Mouse (Mus musculus) neural tube, embryonic 13.5 days (tissue): ENCODE data around the gene Cebpa. TPM values are rescaled to one million over a fixed set of nuclear protein-coding genes. Genes with fewer than 3 reads are reported as not detected.

Source experiments
- ATAC-seq: fragments of 200-750 bp; cut with Nextera tagmentation; 2 replicates; pipeline ENCODE4 v1.8.0; 2017; ENCODE audit warnings: low read depth, mild to moderate bottlenecking, moderate TSS enrichment, moderate library complexity
- H3K27ac ChIP-seq: fragments of 300-500 bp; sonication (generic); replicated peaks from 2 replicates; pipeline ENCODE4 v1.5.1; 2015; ENCODE audit warnings: moderate library complexity, mild to moderate bottlenecking, inconsistent platforms
- H3K27me3 ChIP-seq: fragments of 300-500 bp; sonication (generic); 2 replicates; pipeline ENCODE4 v1.6.1; 2015; ENCODE audit warnings: mild to moderate bottlenecking, inconsistent platforms
- H3K36me3 ChIP-seq: fragments of 300-500 bp; sonication (generic); 2 replicates; pipeline ENCODE4 v1.6.1; 2015; ENCODE audit warnings: mild to moderate bottlenecking, inconsistent platforms
- H3K4me1 ChIP-seq: fragments of 300-500 bp; sonication (generic); replicated peaks from 2 replicates; pipeline ENCODE4 v1.6.1; 2015; ENCODE audit warnings: inconsistent platforms
- H3K4me2 ChIP-seq: fragments of 300-500 bp; sonication (generic); 2 replicates; pipeline ENCODE4 v1.6.1; 2015; ENCODE audit warnings: inconsistent platforms, mild to moderate bottlenecking, moderate library complexity
- H3K4me3 ChIP-seq: fragments of 300-500 bp; sonication (generic); 2 replicates; pipeline ENCODE4 v1.5.1; 2015; ENCODE audit warnings: mild to moderate bottlenecking, inconsistent platforms
- H3K9ac ChIP-seq: fragments of 300-500 bp; sonication (generic); 2 replicates; pipeline ENCODE4 v1.6.1; 2015; ENCODE audit warnings: moderate library complexity, mild to moderate bottlenecking, inconsistent platforms
- H3K9me3 ChIP-seq: fragments of 300-500 bp; sonication (generic); 2 replicates; pipeline ENCODE4 v1.6.1; 2016; ENCODE audit warnings: inconsistent platforms
- WGBS: fragments of 180-500 bp; shearing (Covaris S2); methylation state at CpG from one replicate; pipeline ENCODE4 v1.1.7; 2015; 5-methylcytosine and 5-hydroxymethylcytosine counted together
- polyA plus RNA-seq: library from polyadenylated mRNA; unstranded; fragments of >200 nt; fragmentation: Nextera tagmentation; extraction: Ambion mirVana; gene quantifications from 2 replicates; pipeline ENCODE4 v1.2.1, GENCODE M21; 2015

The Cebpa gene
- polyA plus RNA-seq, 1 experiment from 2014 or later, result 1.1 TPM

GRCm38 (mm10) chr7:35134621-35135020, 15.5 kb downstream of the Cebpa start:
- Histone ChIP-seq H3K27ac (no peak overlapping the region), H3K4me2 (no peak overlapping the region), H3K4me1 (0 out of 2 replicates have a peak, but pooled peaks cover 5% of the 10 kb centered on the region), H3K36me3 (no peaks in the 10 kb centered on the region), H3K27me3 (peaks cover 2% of the 10 kb centered on the region; the same call in 1 of the 2 replicates), H3K9ac (no peak overlapping the region), H3K9me3 (no peaks in the 10 kb centered on the region), H3K4me3 (no peak overlapping the region)
- WGBS, result 36% methylated on average over 5 of the region's 5 CpGs
- no peak for ATAC-seq

- ATAC-seq, result no peak
- no peak overlapping the region for H3K4me2 ChIP-seq
- H3K27me3 ChIP-seq, result 0 out of 2 replicates have a peak, but pooled peaks cover 2% of the 10 kb centered on the region
- 93% methylated on average over 1 of the region's 1 CpGs for whole genome bisulfite sequencing
- H3K4me3 ChIP-seq, result no peak overlapping the region
- H3K9me3 ChIP-seq, result no peaks in the 10 kb centered on the region
- no peak overlapping the region for H3K27ac ChIP-seq
- no peak overlapping the region for H3K9ac ChIP-seq
- H3K4me1 ChIP-seq, result peaks cover 12% of the 10 kb centered on the region; the same call in 1 of the 2 replicates
- H3K36me3 ChIP-seq, result no peaks in the 10 kb centered on the region
Measured at GRCm38 (mm10) chr7:35137524-35137923, 18.4 kb downstream of the Cebpa start.

- Histone ChIP-seq H3K4me1 (peaks cover 12% of the 10 kb centered on the region; the same call in 1 of the 2 replicates), H3K4me3 (no peak overlapping the region), H3K27ac (no peak overlapping the region), H3K27me3 (0 out of 2 replicates have a peak, but pooled peaks cover 2% of the 10 kb centered on the region), H3K36me3 (no peaks in the 10 kb centered on the region), H3K9ac (no peak overlapping the region), H3K9me3 (no peaks in the 10 kb centered on the region), H3K4me2 (no peak overlapping the region)
- no peak for ATAC-seq
- WGBS, result 62% methylated on average over 4 of the region's 4 CpGs
Measured at GRCm38 (mm10) chr7:35138481-35138880, 19.4 kb downstream of the Cebpa start.

- H3K36me3 ChIP-seq, result no peaks in the 10 kb centered on the region
- H3K9ac ChIP-seq, result no peak overlapping the region
- peaks cover 8% of the 10 kb centered on the region for H3K4me1 ChIP-seq
- H3K27me3 ChIP-seq, result 0 out of 2 replicates have a peak, but pooled peaks cover 2% of the 10 kb centered on the region
- H3K27ac ChIP-seq, result no peak overlapping the region
- no peak overlapping the region for H3K4me3 ChIP-seq
- H3K9me3 ChIP-seq, result no peaks in the 10 kb centered on the region
- no peak overlapping the region for H3K4me2 ChIP-seq
- 82% methylated on average over 5 of the region's 5 CpGs for WGBS
- ATAC-seq, result no peak
Measured at GRCm38 (mm10) chr7:35139880-35140279, 20.8 kb downstream of the Cebpa start.

GRCm38 (mm10) chr7:35141519-35141918, 22.4 kb downstream of the Cebpa start:
- no peak for ATAC-seq
- WGBS, result 66% methylated on average over 5 of the region's 5 CpGs
- peaks cover 17% of the 10 kb centered on the region for H3K4me1 ChIP-seq

GRCm38 (mm10) chr7:35142522-35142921, 23.4 kb downstream of the Cebpa start:
- Histone ChIP-seq H3K27me3 (no peaks in the 10 kb centered on the region), H3K4me2 (no peak overlapping the region), H3K27ac (no peak overlapping the region), H3K4me3 (no peak overlapping the region), H3K9me3 (no peaks in the 10 kb centered on the region), H3K9ac (no peak overlapping the region), H3K4me1 (peaks cover 17% of the 10 kb centered on the region), H3K36me3 (no peaks in the 10 kb centered on the region)
- 76% methylated on average over 8 of the region's 8 CpGs for WGBS
- ATAC-seq, result no peak

More at GRCm38 (mm10) chr7:35141519-35141918, 22.4 kb downstream of the Cebpa start:
- H3K4me3 ChIP-seq, result no peak overlapping the region
- no peak overlapping the region for H3K9ac ChIP-seq
- no peaks in the 10 kb centered on the region for H3K9me3 ChIP-seq
- H3K27me3 ChIP-seq, result no peaks in the 10 kb centered on the region
- no peak overlapping the region for H3K4me2 ChIP-seq
- H3K27ac ChIP-seq, result no peak overlapping the region
- no peaks in the 10 kb centered on the region for H3K36me3 ChIP-seq

GRCm38 (mm10) chr7:35143864-35144618, 24.9 kb downstream of the Cebpa start:
- no peaks in the 10 kb centered on the region for H3K27me3 ChIP-seq
- H3K4me2 ChIP-seq, result no peak overlapping the region
- H3K9ac ChIP-seq, result no peak overlapping the region
- H3K9me3 ChIP-seq, result no peaks in the 10 kb centered on the region
- H3K36me3 ChIP-seq, result no peaks in the 10 kb centered on the region
- H3K4me3 ChIP-seq, result no peak overlapping the region
- H3K27ac ChIP-seq, result no peak overlapping the region
- no peak for ATAC-seq
- peaks cover 17% of the 10 kb centered on the region for H3K4me1 ChIP-seq
- 61% methylated on average over 6 of the region's 6 CpGs for WGBS

- WGBS, result 80% methylated on average over 9 of the region's 9 CpGs
- H3K4me1 ChIP-seq, result peaks cover 17% of the 10 kb centered on the region
- no peaks in the 10 kb centered on the region for H3K36me3 ChIP-seq
- no peaks in the 10 kb centered on the region for H3K27me3 ChIP-seq
- H3K4me2 ChIP-seq, result no peak overlapping the region
- no peaks in the 10 kb centered on the region for H3K9me3 ChIP-seq
- H3K4me3 ChIP-seq, result no peak overlapping the region
- no peak for ATAC-seq
- H3K9ac ChIP-seq, result no peak overlapping the region
- 0 out of 2 replicates have a peak overlapping the region, but pooled peaks have one; percentile 13 for H3K27ac ChIP-seq
Measured at GRCm38 (mm10) chr7:35145068-35145467, 26.0 kb downstream of the Cebpa start.

GRCm38 (mm10) chr7:35146269-35146668, 27.2 kb downstream of the Cebpa start:
- no peak overlapping the region for H3K4me3 ChIP-seq
- no peak overlapping the region for H3K9ac ChIP-seq
- peaks cover 16% of the 10 kb centered on the region for H3K4me1 ChIP-seq
- WGBS, result 91% methylated on average over 10 of the region's 10 CpGs
- no peak overlapping the region for H3K4me2 ChIP-seq
- ATAC-seq, result no peak
- no peak overlapping the region for H3K27ac ChIP-seq
- no peaks in the 10 kb centered on the region for H3K9me3 ChIP-seq
- H3K27me3 ChIP-seq, result no peaks in the 10 kb centered on the region
- no peaks in the 10 kb centered on the region for H3K36me3 ChIP-seq

GRCm38 (mm10) chr7:35149616-35150433, 30.7 kb downstream of the Cebpa start:
- Histone ChIP-seq H3K9me3 (no peaks in the 10 kb centered on the region), H3K4me1 (peaks cover 10% of the 10 kb centered on the region), H3K27ac (no peak overlapping the region), H3K9ac (no peak overlapping the region), H3K4me3 (no peak overlapping the region), H3K36me3 (no peaks in the 10 kb centered on the region), H3K4me2 (no peak overlapping the region), H3K27me3 (no peaks in the 10 kb centered on the region)
- 78% methylated on average over 15 of the region's 15 CpGs for WGBS
- ATAC-seq, result no peak

GRCm38 (mm10) chr7:35150860-35151259, 31.8 kb downstream of the Cebpa start:
- Histone ChIP-seq H3K4me2 (no peak overlapping the region), H3K27me3 (no peaks in the 10 kb centered on the region), H3K9me3 (no peaks in the 10 kb centered on the region), H3K36me3 (no peaks in the 10 kb centered on the region), H3K27ac (no peak overlapping the region), H3K4me1 (0 out of 2 replicates have a peak, but pooled peaks cover under 1% of the 10 kb centered on the region), H3K9ac (no peak overlapping the region), H3K4me3 (no peak overlapping the region)
- 82% methylated on average over 5 of the region's 5 CpGs for WGBS
- ATAC-seq, result no peak

- H3K27ac ChIP-seq, result no peak overlapping the region
- H3K9ac ChIP-seq, result no peak overlapping the region; the same call in 1 of the 2 replicates
- 83% methylated on average over 12 of the region's 12 CpGs for WGBS
- no peak overlapping the region for H3K4me3 ChIP-seq
- no peak overlapping the region for H3K4me2 ChIP-seq
- no peaks in the 10 kb centered on the region for H3K4me1 ChIP-seq
- no peaks in the 10 kb centered on the region for H3K27me3 ChIP-seq
- no peak for ATAC-seq
- H3K36me3 ChIP-seq, result no peaks in the 10 kb centered on the region
- H3K9me3 ChIP-seq, result no peaks in the 10 kb centered on the region
Measured at GRCm38 (mm10) chr7:35154449-35154848, 35.4 kb downstream of the Cebpa start.
